ENCODE assay signal across 22 mouse cellular contexts in the genomic region with DNA sequence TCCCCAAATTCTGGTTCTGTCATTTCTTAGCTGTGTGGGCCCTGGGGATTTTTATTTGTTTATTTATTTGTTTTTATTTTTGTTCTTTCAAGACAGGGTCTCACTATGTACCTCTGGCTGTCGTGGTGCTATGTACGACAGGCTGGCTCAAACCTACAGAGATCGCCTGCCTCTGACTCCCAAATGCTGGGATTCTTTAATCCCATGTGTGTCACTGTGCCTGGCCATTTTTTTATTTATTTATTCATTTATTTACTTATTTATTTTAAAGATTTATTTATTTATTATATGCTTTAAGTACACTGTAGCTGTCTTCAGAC. TPM values are rescaled to one million over a fixed set of nuclear protein-coding genes. Genes with fewer than 3 reads are reported as not detected.
A peak's percentile ranks its signal among the peaks of the same experiment; 100 is the strongest.
DNase-seq lines count a peak whose midpoint lies in the region; ATAC-seq and TF ChIP-seq lines count a peak whose summit lies in the region.
"Had no signal": no experiment of that assay in that cellular context is flagged by ENCODE, and none has a peak within 500 bp of the region (broad histone marks: within the 10 kb centered on the region; RNA-seq: fewer than 3 reads in every experiment).

No protein-coding gene starts in this region.

- H3K4me1 ChIP-seq in cerebellum, adult 2 months (ENCODE audit: control insufficient read depth, insufficient read depth, low read length) = peaks cover 12% of the 10 kb centered on the region
- H3K4me1 ChIP-seq in limb, embryonic 12.5 days (replicated peaks) = peaks cover 19% of the 10 kb centered on the region
- peaks cover 28% of the 10 kb centered on the region for H3K4me1 ChIP-seq in limb, embryonic 10.5 days
- peaks cover 3% of the 10 kb centered on the region; the same call in 1 of the 2 replicates for H3K4me1 ChIP-seq in forebrain, embryonic 13.5 days
- no peaks in the 10 kb centered on the region for H3K4me1 ChIP-seq in hindbrain, embryonic 16.5 days (ENCODE audit: control insufficient read depth, insufficient read depth, low read depth, low read length)

- no peak overlapping the region for H3K9ac ChIP-seq in limb, embryonic 12.5 days (replicated peaks)
- H3K9ac ChIP-seq in forebrain, embryonic 13.5 days = no peak overlapping the region
- H3K9ac ChIP-seq in hindbrain, embryonic 16.5 days (ENCODE audit: low read depth, low read length) = no peak overlapping the region
- H3K9ac ChIP-seq: embryonic facial prominence, embryonic 15.5 days; liver, embryonic 14.5 days had no signal

- no peak for DNase-seq in cerebellum, adult 2 months
- no peak for DNase-seq in cerebellum, adult 18-20 months
- DNase-seq in limb, embryonic 10.5 days (ENCODE audit: low spot score) = no peak
- DNase-seq in gastrocnemius, postnatal 4 days (ENCODE audit: low spot score in 2 of 2) = no peak

- H3K27ac ChIP-seq in cerebellum, adult 2 months (ENCODE audit: insufficient read depth, low read length) = no peak overlapping the region
- no peak overlapping the region for H3K27ac ChIP-seq in limb, embryonic 12.5 days
- no peak overlapping the region for H3K27ac ChIP-seq in limb, embryonic 10.5 days
- H3K27ac ChIP-seq in forebrain, embryonic 13.5 days = no peak overlapping the region
- no peak overlapping the region for H3K27ac ChIP-seq in hindbrain, embryonic 16.5 days (ENCODE audit: low read depth, low read length)
- H3K27ac ChIP-seq: embryonic facial prominence, embryonic 15.5 days; gastrocnemius, adult 2 months; heart, embryonic 13.5 days; liver, embryonic 14.5 days had no signal

- no peaks in the 10 kb centered on the region for H3K27me3 ChIP-seq in cerebellum, adult 2 months (ENCODE audit: control insufficient read depth, insufficient read depth, low read length)
- no peaks in the 10 kb centered on the region for H3K27me3 ChIP-seq in limb, embryonic 12.5 days
- H3K27me3 ChIP-seq in limb, embryonic 10.5 days (ENCODE audit: low read depth, poor library complexity, severe bottlenecking) = no peaks in the 10 kb centered on the region
- no peaks in the 10 kb centered on the region for H3K27me3 ChIP-seq in forebrain, embryonic 13.5 days
- no peaks in the 10 kb centered on the region for H3K27me3 ChIP-seq in hindbrain, embryonic 16.5 days (replicated peaks; ENCODE audit: control insufficient read depth, insufficient read depth, low read length)
- H3K27me3 ChIP-seq: embryonic facial prominence, embryonic 15.5 days; heart, embryonic 13.5 days had no signal

- H3K36me3 ChIP-seq in limb, embryonic 12.5 days = no peaks in the 10 kb centered on the region
- no peaks in the 10 kb centered on the region for H3K36me3 ChIP-seq in limb, embryonic 10.5 days
- H3K36me3 ChIP-seq in forebrain, embryonic 13.5 days (ENCODE audit: poor library complexity, severe bottlenecking) = no peaks in the 10 kb centered on the region
- no peaks in the 10 kb centered on the region for H3K36me3 ChIP-seq in hindbrain, embryonic 16.5 days (ENCODE audit: control insufficient read depth, insufficient read depth, low read length)
- H3K36me3 ChIP-seq: embryonic facial prominence, embryonic 15.5 days; G1E; heart, embryonic 13.5 days had no signal

- ATAC-seq in limb, embryonic 12.5 days (ENCODE audit: insufficient number of reproducible peaks, insufficient read depth, low FRiP score, low TSS enrichment, low read depth) = 0 out of 2 replicates have a peak, but pooled peaks have one; percentile 3
- ATAC-seq in forebrain, embryonic 13.5 days = peak; percentile 66; the same call in 1 of the 2 replicates
- ATAC-seq in hindbrain, embryonic 16.5 days = peak; percentile 60; the same call in 1 of the 2 replicates
- no peak for ATAC-seq in megakaryocyte progenitor cell, adult 5-6 weeks (replicated peaks; ENCODE audit: poor library complexity)
- ATAC-seq: intestine, embryonic 16.5 days had no signal

- no peak for TF ChIP-seq CTCF in cerebellum, adult 2 months (IDR thresholded peaks at IDR 0.05; ENCODE audit: borderline replicate concordance, insufficient read depth, low read depth, low read length)

- H3K4me3 ChIP-seq in cerebellum, adult 2 months (replicated peaks; ENCODE audit: insufficient read depth, low read depth, low read length) = peak overlapping the region; percentile 12
- H3K4me3 ChIP-seq in limb, embryonic 12.5 days (replicated peaks) = no peak overlapping the region
- no peak overlapping the region for H3K4me3 ChIP-seq in limb, embryonic 10.5 days
- no peak overlapping the region for H3K4me3 ChIP-seq in forebrain, embryonic 13.5 days
- H3K4me3 ChIP-seq in hindbrain, embryonic 16.5 days (ENCODE audit: low read length) = no peak overlapping the region
- H3K4me3 ChIP-seq: embryonic facial prominence, embryonic 15.5 days; gastrocnemius, adult 2 months; heart, embryonic 13.5 days had no signal

- no peak overlapping the region for H3K4me2 ChIP-seq in limb, embryonic 12.5 days
- H3K4me2 ChIP-seq in forebrain, embryonic 13.5 days = no peak overlapping the region
- no peak overlapping the region for H3K4me2 ChIP-seq in hindbrain, embryonic 16.5 days (ENCODE audit: low read length)
- H3K4me2 ChIP-seq: embryonic facial prominence, embryonic 15.5 days; heart, embryonic 13.5 days had no signal

- no peak for TF ChIP-seq POLR2A in cerebellum, adult 2 months (IDR thresholded peaks at IDR 0.05; ENCODE audit: borderline replicate concordance, insufficient read depth, low read length)

- H3K9me3 ChIP-seq in limb, embryonic 12.5 days = no peaks in the 10 kb centered on the region
- H3K9me3 ChIP-seq in limb, embryonic 10.5 days (replicated peaks) = no peaks in the 10 kb centered on the region
- H3K9me3 ChIP-seq in forebrain, embryonic 13.5 days (replicated peaks) = no peaks in the 10 kb centered on the region
- no peaks in the 10 kb centered on the region for H3K9me3 ChIP-seq in hindbrain, embryonic 16.5 days (ENCODE audit: control insufficient read depth, low read length)
- H3K9me3 ChIP-seq: embryonic facial prominence, embryonic 15.5 days; G1E; heart, embryonic 13.5 days had no signal

- WGBS in cerebellum, adult 2 months = 54% methylated on average over 3 of the region's 3 CpGs
- WGBS in limb, embryonic 12.5 days = 68% methylated on average over 3 of the region's 3 CpGs
- 84% methylated on average over 3 of the region's 3 CpGs for WGBS in limb, embryonic 10.5 days
- 70% methylated on average over 3 of the region's 3 CpGs for WGBS in forebrain, embryonic 13.5 days
- WGBS in hindbrain, embryonic 16.5 days = 69% methylated on average over 3 of the region's 3 CpGs

RNA-seq across cellular contexts. Expression of a gene that starts 1.9 kb away (rescaled TPM):
- 0.47 and 0.67 TPM in 2 replicates for polyA plus RNA-seq in cerebellum, adult 2 months (2012; rRNA removed)
- 0.10 and 0.16 TPM in 2 replicates for polyA plus RNA-seq in limb, embryonic 12.5 days (2016; fragmentation: Nextera tagmentation; extraction: Ambion mirVana)
- polyA plus RNA-seq in limb, embryonic 10.5 days (2016; fragmentation: Nextera tagmentation; extraction: Ambion mirVana) = not detected in 2 replicates
- 0.22 TPM in 1 of 2 replicates, not detected in the other for polyA plus RNA-seq in forebrain, embryonic 13.5 days (2015; fragmentation: Nextera tagmentation; extraction: Ambion mirVana)
- polyA plus RNA-seq in hindbrain, embryonic 16.5 days (2015; fragmentation: Nextera tagmentation; extraction: Ambion mirVana) = 0.11 and 0.63 TPM in 2 replicates
- not detected for total RNA-seq in gastrocnemius, postnatal 4 days (2021)
- total RNA-seq in megakaryocyte progenitor cell, adult 5-6 weeks (2015) = not detected in 2 replicates
- total RNA-seq in megakaryocyte progenitor cell, adult 5-6 weeks (2017) = 0.07 TPM in 1 of 2 replicates, not detected in the other
- total RNA-seq: adrenal gland, postnatal 36 days; heart, postnatal 4 days; left cerebral cortex, postnatal 4 days had no signal
- polyA plus RNA-seq: G1E; liver, embryonic 14.5 days had no signal

RNA-seq across cellular contexts. Expression of a gene that starts 3.9 kb away (rescaled TPM):
- not detected in 2 replicates for polyA plus RNA-seq in cerebellum, adult 2 months (2012; rRNA removed)
- not detected in 2 replicates for polyA plus RNA-seq in limb, embryonic 12.5 days (2016; fragmentation: Nextera tagmentation; extraction: Ambion mirVana)
- not detected in 2 replicates for polyA plus RNA-seq in limb, embryonic 10.5 days (2016; fragmentation: Nextera tagmentation; extraction: Ambion mirVana)
- polyA plus RNA-seq in forebrain, embryonic 13.5 days (2015; fragmentation: Nextera tagmentation; extraction: Ambion mirVana) = not detected in 2 replicates
- not detected in 2 replicates for polyA plus RNA-seq in hindbrain, embryonic 16.5 days (2015; fragmentation: Nextera tagmentation; extraction: Ambion mirVana)
- total RNA-seq in gastrocnemius, postnatal 4 days (2021) = not detected
- total RNA-seq in megakaryocyte progenitor cell, adult 5-6 weeks (2015) = not detected in 2 replicates
- total RNA-seq in megakaryocyte progenitor cell, adult 5-6 weeks (2017) = not detected in 2 replicates
- total RNA-seq: adrenal gland, postnatal 36 days; G1E; gastrocnemius, adult 2 months; heart, postnatal 4 days; left cerebral cortex, postnatal 4 days; neutrophil, adult 5-6 weeks had no signal
- polyA plus RNA-seq: CD4-positive, CD25-positive, alpha-beta regulatory T cell, adult 4 months; cortical plate, adult 2 months; embryonic facial prominence, embryonic 15.5 days; G1E; heart, embryonic 13.5 days; intestine, embryonic 16.5 days; large intestine, adult 2 months; liver, embryonic 14.5 days had no signal

RNA-seq across cellular contexts. Expression of a gene that starts 3.9 kb away (rescaled TPM):
- polyA plus RNA-seq in cerebellum, adult 2 months (2012; rRNA removed) = not detected in 2 replicates
- not detected in 2 replicates for polyA plus RNA-seq in limb, embryonic 12.5 days (2016; fragmentation: Nextera tagmentation; extraction: Ambion mirVana)
- polyA plus RNA-seq in limb, embryonic 10.5 days (2016; fragmentation: Nextera tagmentation; extraction: Ambion mirVana) = not detected in 2 replicates
- not detected in 2 replicates for polyA plus RNA-seq in forebrain, embryonic 13.5 days (2015; fragmentation: Nextera tagmentation; extraction: Ambion mirVana)
- polyA plus RNA-seq in hindbrain, embryonic 16.5 days (2015; fragmentation: Nextera tagmentation; extraction: Ambion mirVana) = not detected in 2 replicates
- not detected for total RNA-seq in gastrocnemius, postnatal 4 days (2021)
- 0.12 TPM in 1 of 2 replicates, not detected in the other for total RNA-seq in megakaryocyte progenitor cell, adult 5-6 weeks (2015)
- total RNA-seq in megakaryocyte progenitor cell, adult 5-6 weeks (2017) = not detected in 2 replicates
- total RNA-seq: adrenal gland, postnatal 36 days; G1E; neutrophil, adult 5-6 weeks had no signal
- polyA plus RNA-seq: CD4-positive, CD25-positive, alpha-beta regulatory T cell, adult 4 months; cortical plate, adult 2 months; embryonic facial prominence, embryonic 15.5 days; G1E; heart, embryonic 13.5 days; intestine, embryonic 16.5 days; large intestine, adult 2 months; liver, embryonic 14.5 days; testis, adult 2 months had no signal

RNA-seq across cellular contexts. Expression of a gene that starts 18.2 kb away (rescaled TPM):
- 42.5 and 45.3 TPM in 2 replicates for polyA plus RNA-seq in cerebellum, adult 2 months (2012; rRNA removed)
- 2.6 and 2.8 TPM in 2 replicates for polyA plus RNA-seq in limb, embryonic 12.5 days (2016; fragmentation: Nextera tagmentation; extraction: Ambion mirVana)
- polyA plus RNA-seq in limb, embryonic 10.5 days (2016; fragmentation: Nextera tagmentation; extraction: Ambion mirVana) = 1.6 and 2.2 TPM in 2 replicates
- 2.0 and 2.3 TPM in 2 replicates for polyA plus RNA-seq in forebrain, embryonic 13.5 days (2015; fragmentation: Nextera tagmentation; extraction: Ambion mirVana)
- 3.3 and 3.7 TPM in 2 replicates for polyA plus RNA-seq in hindbrain, embryonic 16.5 days (2015; fragmentation: Nextera tagmentation; extraction: Ambion mirVana)
- total RNA-seq in gastrocnemius, postnatal 4 days (2021) = 1 to 10 TPM; 6.8 to 7.6 TPM
- not detected in 2 replicates for total RNA-seq in megakaryocyte progenitor cell, adult 5-6 weeks (2015)
- 0.10 TPM in 1 of 2 replicates, not detected in the other for total RNA-seq in megakaryocyte progenitor cell, adult 5-6 weeks (2017)

RNA-seq across cellular contexts. Expression of a gene that starts 45.7 kb away (rescaled TPM):
- polyA plus RNA-seq in cerebellum, adult 2 months (2012; rRNA removed) = 71.7 and 76.4 TPM in 2 replicates
- polyA plus RNA-seq in limb, embryonic 12.5 days (2016; fragmentation: Nextera tagmentation; extraction: Ambion mirVana) = 73.8 and 74.8 TPM in 2 replicates
- polyA plus RNA-seq in limb, embryonic 10.5 days (2016; fragmentation: Nextera tagmentation; extraction: Ambion mirVana) = 59.2 and 67.7 TPM in 2 replicates
- 52.8 and 54.2 TPM in 2 replicates for polyA plus RNA-seq in forebrain, embryonic 13.5 days (2015; fragmentation: Nextera tagmentation; extraction: Ambion mirVana)
- polyA plus RNA-seq in hindbrain, embryonic 16.5 days (2015; fragmentation: Nextera tagmentation; extraction: Ambion mirVana) = 68.2 and 72.1 TPM in 2 replicates
- 10 to 100 TPM; 56.4 to 56.9 TPM for total RNA-seq in gastrocnemius, postnatal 4 days (2021)
- 8.2 and 13.1 TPM in 2 replicates for total RNA-seq in megakaryocyte progenitor cell, adult 5-6 weeks (2015)
- total RNA-seq in megakaryocyte progenitor cell, adult 5-6 weeks (2017) = 12.5 and 16.9 TPM in 2 replicates
